Mouse (Mus musculus): ENCODE measurements at regions not wholly inside any gene's neighbourhood (a gene's known extent, or its start where the extent isn't known, plus 50 kb on each side); places are given as distances from the start of the nearest gene placed in this dataset.

GRCm38 (mm10) chr10:99678096-99678495, 81.4 kb downstream of the Csl start:
- H3K36me3 ChIP-seq = no peaks in the 10 kb centered on the region
- no peak overlapping the region for H3K4me3 ChIP-seq (replicated peaks)
- H3K9ac ChIP-seq = no peak overlapping the region
- DNase-seq = no peak
- no peak overlapping the region for H3K4me2 ChIP-seq
- no peaks in the 10 kb centered on the region for H3K9me3 ChIP-seq (replicated peaks)
- ATAC-seq (ENCODE audit: low read depth) = no peak
- H3K4me1 ChIP-seq (replicated peaks) = 0 out of 2 replicates have a peak, but pooled peaks cover 2% of the 10 kb centered on the region
- no peak overlapping the region for H3K27ac ChIP-seq
- no peaks in the 10 kb centered on the region for H3K27me3 ChIP-seq
- WGBS (ENCODE audit: insufficient replicate concordance) = 71% methylated on average over 9 of the region's 9 CpGs

- Histone ChIP-seq H3K9me3 (replicated peaks) (no peaks in the 10 kb centered on the region), H3K36me3 (no peaks in the 10 kb centered on the region), H3K27me3 (no peaks in the 10 kb centered on the region), H3K4me2 (no peak overlapping the region), H3K4me1 (replicated peaks) (0 out of 2 replicates have a peak, but pooled peaks cover 2% of the 10 kb centered on the region), H3K27ac (no peak overlapping the region), H3K4me3 (replicated peaks) (no peak overlapping the region), H3K9ac (no peak overlapping the region)
- 66% methylated on average over 6 of the region's 6 CpGs for WGBS (ENCODE audit: insufficient replicate concordance)
- DNase-seq = no peak
- no peak for ATAC-seq (ENCODE audit: low read depth)
These were observed 79.6 kb downstream of the Csl start for GRCm38 (mm10) chr10:99679813-99680212.

- H3K27ac ChIP-seq = no peak overlapping the region
- ATAC-seq (ENCODE audit: low read depth) = no peak
- no peak for DNase-seq
- no peaks in the 10 kb centered on the region for H3K27me3 ChIP-seq
- H3K9ac ChIP-seq = no peak overlapping the region
- no peaks in the 10 kb centered on the region for H3K9me3 ChIP-seq (replicated peaks)
- 72% methylated on average over 4 of the region's 4 CpGs for WGBS (ENCODE audit: insufficient replicate concordance)
- no peak overlapping the region for H3K4me3 ChIP-seq (replicated peaks)
- no peaks in the 10 kb centered on the region for H3K36me3 ChIP-seq
- H3K4me2 ChIP-seq = no peak overlapping the region
- H3K4me1 ChIP-seq (replicated peaks) = 0 out of 2 replicates have a peak, but pooled peaks cover 2% of the 10 kb centered on the region
These were observed 77.5 kb downstream of the Csl start for GRCm38 (mm10) chr10:99681932-99682331.

DNA sequence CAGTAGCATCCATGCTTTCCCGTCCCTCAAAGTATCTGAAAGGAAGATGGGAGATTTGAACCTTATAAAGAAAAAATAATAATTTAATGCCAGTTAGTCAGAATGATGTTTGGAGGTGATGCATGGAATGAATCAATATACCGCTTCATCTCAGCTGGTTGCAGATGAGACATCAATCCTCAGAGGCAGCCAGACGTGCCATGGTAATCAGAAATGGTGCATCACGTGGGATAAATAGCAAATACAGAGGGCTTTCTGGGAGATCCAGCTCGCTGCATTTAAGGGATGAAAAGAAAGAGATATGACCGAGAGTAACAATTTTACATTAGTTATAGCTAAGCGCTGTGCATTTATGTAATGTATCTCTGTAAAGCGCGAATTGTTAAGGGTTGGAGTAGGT, 77.1 kb downstream of the Csl start:
- H3K4me3 ChIP-seq (replicated peaks) = no peak overlapping the region
- DNase-seq (no peak), ATAC-seq (ENCODE audit: low read depth) (no peak)
- 70% methylated on average over 9 of the region's 9 CpGs for WGBS (ENCODE audit: insufficient replicate concordance)
- no peaks in the 10 kb centered on the region for H3K27me3 ChIP-seq
- H3K36me3 ChIP-seq = no peaks in the 10 kb centered on the region
- no peak overlapping the region for H3K9ac ChIP-seq
- no peaks in the 10 kb centered on the region for H3K9me3 ChIP-seq (replicated peaks)
- H3K4me1 ChIP-seq (replicated peaks) = 0 out of 2 replicates have a peak, but pooled peaks cover 2% of the 10 kb centered on the region
- no peak overlapping the region for H3K27ac ChIP-seq
- no peak overlapping the region for H3K4me2 ChIP-seq

- Histone ChIP-seq H3K27me3 (no peaks in the 10 kb centered on the region), H3K4me3 (replicated peaks) (no peak overlapping the region), H3K4me2 (no peak overlapping the region), H3K27ac (no peak overlapping the region), H3K36me3 (no peaks in the 10 kb centered on the region), H3K4me1 (replicated peaks) (0 out of 2 replicates have a peak, but pooled peaks cover 2% of the 10 kb centered on the region), H3K9ac (no peak overlapping the region), H3K9me3 (replicated peaks) (no peaks in the 10 kb centered on the region)
- WGBS (ENCODE audit: insufficient replicate concordance) = 47% methylated on average over 3 of the region's 3 CpGs
- ATAC-seq (ENCODE audit: low read depth) (no peak), DNase-seq (no peak)
These were observed 76.1 kb downstream of the Csl start for GRCm38 (mm10) chr10:99683310-99683709.

DNA sequence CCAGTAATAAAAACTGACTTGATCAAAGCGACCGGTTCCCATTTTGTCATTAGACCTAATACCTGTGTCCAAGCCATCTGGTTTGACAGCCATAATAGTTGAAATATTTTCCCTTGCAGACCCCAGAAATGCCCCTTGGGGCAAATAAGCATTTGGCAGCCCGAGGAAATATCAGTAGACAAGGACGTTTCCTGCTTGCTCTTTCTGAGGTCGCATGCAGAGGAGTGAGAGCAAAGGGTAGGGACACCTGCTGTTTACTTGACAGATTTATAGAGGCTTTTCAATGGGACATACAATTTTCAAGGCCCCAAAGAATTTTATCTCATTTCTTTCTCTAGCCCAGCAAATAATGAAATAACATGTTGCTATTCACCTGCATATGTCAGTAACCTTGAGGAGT, 73.5 kb downstream of the Csl start:
- no peaks in the 10 kb centered on the region for H3K9me3 ChIP-seq (replicated peaks)
- ATAC-seq (ENCODE audit: low read depth) = no peak
- 50% methylated on average over 5 of the region's 5 CpGs for WGBS (ENCODE audit: insufficient replicate concordance)

GRCm38 (mm10) chr10:99687011-99687410, 72.4 kb downstream of the Csl start:
- Histone ChIP-seq H3K36me3 (no peaks in the 10 kb centered on the region), H3K4me2 (no peak overlapping the region), H3K9ac (no peak overlapping the region), H3K27me3 (no peaks in the 10 kb centered on the region), H3K4me1 (replicated peaks) (no peaks in the 10 kb centered on the region), H3K27ac (no peak overlapping the region), H3K4me3 (replicated peaks) (no peak overlapping the region), H3K9me3 (replicated peaks) (no peaks in the 10 kb centered on the region)
- no peak for ATAC-seq (ENCODE audit: low read depth)
- WGBS (ENCODE audit: insufficient replicate concordance) = 46% methylated on average over 4 of the region's 4 CpGs
- no peak for DNase-seq

More for the DNA sequence above, 73.5 kb downstream of the Csl start:
- no peak overlapping the region for H3K9ac ChIP-seq
- H3K36me3 ChIP-seq = no peaks in the 10 kb centered on the region
- H3K4me1 ChIP-seq (replicated peaks) = 0 out of 2 replicates have a peak, but pooled peaks cover 2% of the 10 kb centered on the region
- H3K27me3 ChIP-seq = no peaks in the 10 kb centered on the region
- DNase-seq = no peak
- H3K4me3 ChIP-seq (replicated peaks) = no peak overlapping the region
- no peak overlapping the region for H3K4me2 ChIP-seq
- no peak overlapping the region for H3K27ac ChIP-seq

GRCm38 (mm10) chr10:99697696-99698095, 61.8 kb downstream of the Csl start:
- Histone ChIP-seq H3K4me1 (replicated peaks) (no peaks in the 10 kb centered on the region), H3K9ac (no peak overlapping the region), H3K4me3 (replicated peaks) (no peak overlapping the region), H3K27me3 (no peaks in the 10 kb centered on the region), H3K9me3 (replicated peaks) (no peaks in the 10 kb centered on the region), H3K27ac (no peak overlapping the region), H3K4me2 (no peak overlapping the region), H3K36me3 (no peaks in the 10 kb centered on the region)
- 64% methylated on average over 8 of the region's 8 CpGs for WGBS (ENCODE audit: insufficient replicate concordance)
- ATAC-seq (ENCODE audit: low read depth) (no peak), DNase-seq (no peak)

DNA sequence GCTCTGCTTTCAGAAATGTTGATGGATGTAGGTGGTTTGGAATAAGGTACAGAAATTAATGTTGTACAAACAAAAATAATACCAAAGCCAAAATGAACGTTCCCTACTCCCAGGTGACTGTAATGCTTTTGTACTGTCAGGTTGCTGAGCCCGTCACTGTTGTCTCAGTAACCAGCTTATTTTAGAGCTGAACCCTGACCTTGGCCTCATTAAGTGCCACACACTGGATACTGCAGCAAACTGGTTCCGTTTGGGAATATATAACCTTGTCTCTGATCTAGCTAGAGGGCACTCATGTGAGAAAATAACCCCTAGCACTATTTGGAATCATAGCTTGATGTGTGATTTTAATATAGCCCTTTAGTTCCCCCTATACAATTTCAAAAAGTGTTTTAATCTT, 60.0 kb downstream of the Csl start:
- ATAC-seq (ENCODE audit: low read depth) (no peak), DNase-seq (no peak)
- 50% methylated on average over 3 of the region's 3 CpGs for WGBS (ENCODE audit: insufficient replicate concordance)
- H3K4me2 ChIP-seq = no peak overlapping the region
- no peak overlapping the region for H3K9ac ChIP-seq
- H3K4me1 ChIP-seq (replicated peaks) = no peaks in the 10 kb centered on the region
- H3K36me3 ChIP-seq = no peaks in the 10 kb centered on the region
- H3K4me3 ChIP-seq (replicated peaks) = no peak overlapping the region
- H3K27ac ChIP-seq = no peak overlapping the region
- no peaks in the 10 kb centered on the region for H3K27me3 ChIP-seq
- H3K9me3 ChIP-seq (replicated peaks) = no peaks in the 10 kb centered on the region

- Histone ChIP-seq H3K36me3 (no peaks in the 10 kb centered on the region), H3K9me3 (replicated peaks) (no peaks in the 10 kb centered on the region), H3K27ac (no peak overlapping the region), H3K9ac (no peak overlapping the region), H3K4me2 (no peak overlapping the region), H3K4me3 (replicated peaks) (no peak overlapping the region), H3K4me1 (replicated peaks) (no peaks in the 10 kb centered on the region), H3K27me3 (no peaks in the 10 kb centered on the region)
- ATAC-seq (ENCODE audit: low read depth) = no peak
- 35% methylated on average over 2 of the region's 2 CpGs for WGBS (ENCODE audit: insufficient replicate concordance)
- DNase-seq = no peak
These were observed 59.2 kb downstream of the Csl start for GRCm38 (mm10) chr10:99700052-99700777.

Data from liver, embryonic 13.5 days (tissue).